Mouse (Mus musculus) heart, postnatal 0 days (tissue): ENCODE measurements around the gene Gk2. TPM values are rescaled to one million over a fixed set of nuclear protein-coding genes. Genes with fewer than 3 reads are reported as not detected.

ENCODE experiments used
- ATAC-seq: fragments of 200-750 bp; cut with Nextera tagmentation; 2 replicates; pipeline ENCODE4 v1.8.0; 2017; ENCODE audit warnings: low read depth, moderate number of reproducible peaks, moderate library complexity; ENCODE audit not compliant: insufficient read depth
- DNase-seq: peaks from one replicate; pipeline ENCODE4 v3.0.0-alpha.2; 2016; ENCODE audit warnings: low spot score
- H3K27ac ChIP-seq: fragments of 300-500 bp; sonication (generic); 2 replicates; pipeline ENCODE4 v1.5.1; 2014; ENCODE audit warnings: low read depth, mild to moderate bottlenecking
- H3K27me3 ChIP-seq: fragments of 300-500 bp; sonication (generic); 2 replicates; pipeline ENCODE4 v1.6.1; 2014; ENCODE audit warnings: low read length, mixed read lengths; ENCODE audit not compliant: control insufficient read depth, insufficient read depth
- H3K36me3 ChIP-seq: fragments of 300-500 bp; sonication (generic); replicated peaks from 2 replicates; pipeline ENCODE4 v1.6.1; 2014; ENCODE audit warnings: low read length, mixed read lengths; ENCODE audit not compliant: control insufficient read depth, insufficient read depth
- H3K4me1 ChIP-seq: fragments of 300-500 bp; sonication (generic); 2 replicates; pipeline ENCODE4 v1.6.1; 2014; ENCODE audit warnings: antibody characterized with exemption; ENCODE audit not compliant: control insufficient read depth, insufficient read depth
- H3K4me2 ChIP-seq: fragments of 300-500 bp; sonication (generic); 2 replicates; pipeline ENCODE4 v1.6.1; 2014; ENCODE audit warnings: low read depth, mild to moderate bottlenecking, low read length, moderate library complexity
- H3K4me3 ChIP-seq: fragments of 300-500 bp; sonication (generic); 2 replicates; pipeline ENCODE4 v1.5.1; 2014; ENCODE audit warnings: low read depth, low read length
- H3K9ac ChIP-seq: fragments of 300-500 bp; sonication (generic); replicated peaks from 2 replicates; pipeline ENCODE4 v1.6.1; 2014; ENCODE audit warnings: low read depth, low read length, mixed read lengths
- H3K9me3 ChIP-seq: fragments of 300-500 bp; sonication (generic); replicated peaks from 2 replicates; pipeline ENCODE4 v1.6.1; 2016; ENCODE audit warnings: low read length; ENCODE audit not compliant: control insufficient read depth
- CTCF ChIP-seq: IDR thresholded peaks from 2 replicates; pipeline ENCODE4 v1.5.1; 2016; ENCODE audit warnings: antibody characterized with exemption, control low read depth, low read depth
- EP300 ChIP-seq: IDR thresholded peaks from 2 replicates; pipeline ENCODE4 v1.6.1; 2016; ENCODE audit warnings: antibody characterized with exemption, low read depth
- WGBS: fragments of 180-500 bp; shearing (Covaris S2); extraction: QIAGEN DNeasy Blood & Tissue Kit; methylation state at CpG from one replicate; pipeline ENCODE4 v1.1.7; 2014; 5-methylcytosine and 5-hydroxymethylcytosine counted together
- polyA plus RNA-seq: library from polyadenylated mRNA; unstranded; fragments of >200 nt; fragmentation: Nextera tagmentation; extraction: Ambion mirVana; gene quantifications from 2 replicates; pipeline ENCODE4 v1.2.1, GENCODE M21; 2015
- total RNA-seq: library from RNA; depleted of rRNA; stranded (reverse); fragments of >200 nt; gene quantifications from 2 replicates; pipeline ENCODE4 v1.2.3, GENCODE M21; 2014; ENCODE audit warnings: low replicate concordance; rRNA removed

Gene Gk2
- total RNA-seq (not detected in 2 replicates), polyA plus RNA-seq (not detected in 2 replicates)

DNA sequence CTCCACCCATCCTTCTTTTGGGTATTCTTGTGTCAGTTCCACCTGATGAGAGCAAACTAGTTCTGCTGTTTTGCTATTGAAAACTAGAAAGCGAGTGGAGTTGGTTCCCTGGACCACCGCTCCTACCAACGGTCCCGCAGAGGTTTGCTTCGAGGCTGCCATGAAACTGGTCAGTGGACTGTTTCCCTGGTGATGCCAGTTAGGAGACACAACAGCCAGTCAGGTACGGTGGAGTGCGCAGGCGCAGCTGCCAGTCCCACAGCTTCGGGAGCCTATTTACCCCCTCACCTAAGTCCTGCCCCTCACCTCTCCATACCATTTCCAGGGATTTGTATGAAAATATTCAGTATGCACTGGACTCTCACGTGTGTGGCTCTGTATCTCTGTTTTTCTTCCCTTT lies at the start of gene Gk2:
TSS of gene Gk2 (minus strand) at position 206 of the 400 bp plus-strand sequence.
- ATAC-seq (no peak), DNase-seq (no peak)
- H3K4me2 ChIP-seq, result no peak within 1 kb of the TSS
- H3K27ac ChIP-seq, result no peak within 1 kb of the TSS
- H3K4me3 ChIP-seq, result no peak within 1 kb of the TSS
- no peak for TF ChIP-seq EP300
- TF ChIP-seq CTCF, result no peak
- H3K4me1 ChIP-seq, result no peaks in the 10 kb centered on the region
- H3K36me3 ChIP-seq, result no peaks in the 10 kb centered on the region
- H3K27me3 ChIP-seq, result no peaks in the 10 kb centered on the region
- 83% methylated on average over 10 of the region's 10 CpGs for WGBS
- H3K9me3 ChIP-seq, result no peaks in the 10 kb centered on the region
- no peak within 1 kb of the TSS for H3K9ac ChIP-seq

DNA sequence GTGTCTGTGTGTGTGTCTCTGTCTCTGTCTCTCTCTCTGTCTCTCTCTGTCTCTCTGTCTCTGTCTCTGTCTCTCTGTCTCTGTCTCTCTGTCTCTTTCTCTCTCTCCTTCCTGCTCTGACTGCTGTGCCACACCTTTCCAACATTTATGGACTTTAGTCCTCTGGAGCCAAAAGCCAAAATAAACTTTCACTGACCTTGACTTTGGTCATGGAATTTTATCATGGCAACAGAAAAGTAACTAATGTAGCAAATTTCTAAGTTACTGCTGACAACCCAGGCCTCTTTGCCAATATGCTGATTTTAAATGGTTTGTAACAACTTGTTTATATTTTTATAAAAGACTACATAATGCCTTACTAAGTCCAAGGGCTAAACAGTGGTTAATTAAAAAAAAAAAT lies 41.2 kb upstream of the Gk2 start:
- TF ChIP-seq EP300, result no peak
- no peak for TF ChIP-seq CTCF
- H3K4me3 ChIP-seq, result no peak overlapping the region
- no peak overlapping the region for H3K9ac ChIP-seq
- no peaks in the 10 kb centered on the region for H3K27me3 ChIP-seq
- no peaks in the 10 kb centered on the region for H3K9me3 ChIP-seq
- no peaks in the 10 kb centered on the region for H3K4me1 ChIP-seq
- ATAC-seq (no peak), DNase-seq (no peak)
- no peak overlapping the region for H3K27ac ChIP-seq
- H3K36me3 ChIP-seq, result no peaks in the 10 kb centered on the region
- no peak overlapping the region for H3K4me2 ChIP-seq

DNA sequence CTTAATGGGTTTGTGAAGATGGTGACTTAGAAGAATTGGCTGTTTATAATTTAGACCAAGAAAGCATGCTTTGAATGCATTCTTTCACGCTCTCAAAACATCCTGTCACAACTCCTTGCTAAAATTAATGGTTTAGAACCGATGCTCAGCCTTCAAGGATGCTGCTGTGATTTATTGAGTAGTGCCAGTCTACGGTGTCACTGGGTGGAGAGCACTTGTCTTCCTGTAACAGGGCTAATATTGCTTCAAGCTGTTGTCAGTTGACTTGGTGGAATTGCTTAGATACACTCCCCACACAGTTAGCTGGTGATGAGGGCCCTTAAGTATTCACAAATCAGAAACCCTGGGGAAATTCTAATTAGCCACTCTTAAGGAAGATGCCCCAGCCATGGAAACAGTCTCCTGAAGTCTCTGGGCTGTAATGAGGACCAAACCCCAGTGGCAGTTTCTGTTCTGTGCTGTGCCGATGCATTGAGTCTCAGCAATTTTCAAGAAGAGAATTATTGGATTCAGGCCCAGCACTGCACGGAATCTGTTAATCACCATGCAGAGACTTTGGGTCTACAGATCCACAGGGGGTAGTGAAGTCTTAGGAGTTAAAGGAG lies 38.8 kb upstream of the Gk2 start:
- ATAC-seq (no peak), DNase-seq (no peak)
- WGBS, result 73% methylated on average over 5 of the region's 5 CpGs
- H3K36me3 ChIP-seq, result no peaks in the 10 kb centered on the region
- no peak overlapping the region for H3K4me3 ChIP-seq
- H3K9ac ChIP-seq, result no peak overlapping the region
- H3K9me3 ChIP-seq, result no peaks in the 10 kb centered on the region
- no peak overlapping the region for H3K4me2 ChIP-seq
- H3K27ac ChIP-seq, result no peak overlapping the region
- no peaks in the 10 kb centered on the region for H3K27me3 ChIP-seq
- TF ChIP-seq EP300, result no peak
- no peak for TF ChIP-seq CTCF
- no peaks in the 10 kb centered on the region for H3K4me1 ChIP-seq

DNA sequence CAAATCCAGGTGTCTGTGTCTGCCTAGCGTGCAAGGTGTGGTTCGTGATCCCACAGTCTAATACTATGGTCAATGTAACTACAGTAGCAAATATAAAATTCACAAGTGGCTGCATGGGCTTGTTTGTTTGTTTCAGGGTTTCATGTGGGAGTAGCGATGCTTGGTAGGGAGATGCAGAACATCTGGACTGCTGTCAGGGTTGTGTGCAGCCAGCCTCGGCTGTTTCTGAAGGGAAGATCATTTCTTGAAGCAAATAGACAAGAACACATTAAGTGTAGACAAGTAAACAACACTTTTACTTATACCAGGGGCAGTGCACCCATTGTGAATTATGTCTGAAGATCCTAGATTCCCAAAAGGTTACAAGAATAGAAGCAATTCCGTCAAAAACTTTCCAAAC lies 36.6 kb upstream of the Gk2 start:
- TF ChIP-seq CTCF (no peak), EP300 (no peak)
- no peak overlapping the region for H3K4me2 ChIP-seq
- no peaks in the 10 kb centered on the region for H3K27me3 ChIP-seq
- ATAC-seq (no peak), DNase-seq (no peak)
- H3K9ac ChIP-seq, result no peak overlapping the region
- no peaks in the 10 kb centered on the region for H3K36me3 ChIP-seq
- no peaks in the 10 kb centered on the region for H3K9me3 ChIP-seq
- WGBS, result 80% methylated on average over 5 of the region's 5 CpGs
- H3K4me3 ChIP-seq, result no peak overlapping the region
- H3K27ac ChIP-seq, result no peak overlapping the region
- no peaks in the 10 kb centered on the region for H3K4me1 ChIP-seq

DNA sequence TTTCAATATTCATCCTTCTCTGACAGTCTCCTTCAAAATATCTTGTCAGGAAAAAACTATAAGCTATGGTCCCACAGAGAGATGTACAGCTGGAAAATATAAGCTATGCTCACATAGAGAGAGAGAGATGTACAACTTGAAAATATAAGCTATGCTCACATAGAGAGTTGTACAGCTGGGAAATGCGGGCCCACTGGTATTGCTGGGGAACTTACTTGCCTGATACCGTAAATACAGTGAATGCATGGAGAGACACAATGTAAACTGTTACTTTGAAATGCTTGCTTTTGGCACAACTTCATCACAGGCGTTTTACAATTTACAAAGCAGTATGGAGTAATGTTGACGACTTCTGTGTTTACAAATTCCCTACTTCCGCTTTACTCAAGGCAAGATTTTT lies 29.3 kb upstream of the Gk2 start:
- no peaks in the 10 kb centered on the region for H3K4me1 ChIP-seq
- no peak overlapping the region for H3K27ac ChIP-seq
- no peak overlapping the region for H3K4me3 ChIP-seq
- 0 out of 2 replicates have a peak, but pooled peaks cover 3% of the 10 kb centered on the region for H3K9me3 ChIP-seq
- DNase-seq (no peak), ATAC-seq (no peak)
- 87% methylated on average over 5 of the region's 5 CpGs for WGBS
- H3K4me2 ChIP-seq, result no peak overlapping the region
- H3K36me3 ChIP-seq, result no peaks in the 10 kb centered on the region
- H3K27me3 ChIP-seq, result no peaks in the 10 kb centered on the region
- TF ChIP-seq EP300 (no peak), CTCF (no peak)
- H3K9ac ChIP-seq, result no peak overlapping the region

DNA sequence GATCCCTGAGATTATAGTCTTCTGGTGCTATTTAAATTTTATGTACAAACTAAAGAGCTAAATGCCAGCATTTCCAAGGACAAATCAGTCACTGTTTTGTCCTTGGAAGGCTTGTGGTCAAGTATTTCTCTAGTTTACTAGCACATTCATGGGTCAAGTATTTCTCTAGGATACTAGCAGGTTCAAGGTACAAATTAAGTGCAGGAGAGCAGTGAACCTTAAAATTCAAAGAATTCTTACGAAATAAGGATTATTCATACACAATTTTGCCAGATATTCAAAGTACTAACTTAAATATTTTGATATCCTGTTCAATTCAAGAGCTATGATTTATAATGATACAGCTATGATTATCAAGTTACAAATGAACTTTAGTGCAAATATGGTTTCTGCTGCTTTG lies 23.2 kb upstream of the Gk2 start:
- no peak for ATAC-seq
- H3K27me3 ChIP-seq, result no peaks in the 10 kb centered on the region
- 0 out of 2 replicates have a peak, but pooled peaks cover 3% of the 10 kb centered on the region for H3K9me3 ChIP-seq
- no peaks in the 10 kb centered on the region for H3K4me1 ChIP-seq
- H3K36me3 ChIP-seq, result no peaks in the 10 kb centered on the region
- H3K27ac ChIP-seq, result no peak overlapping the region
- no peak overlapping the region for H3K4me3 ChIP-seq
- H3K4me2 ChIP-seq, result no peak overlapping the region
- no peak for TF ChIP-seq CTCF
- TF ChIP-seq EP300, result no peak
- DNase-seq, result no peak
- WGBS, result 49% methylated on average over 1 of the region's 1 CpGs
- no peak overlapping the region for H3K9ac ChIP-seq
